Mouse (Mus musculus) spleen, postnatal 4 days (tissue): Measurements from ENCODE around the gene Bace2.

ENCODE experiments used
- DNase-seq, 2 experiments: peaks; one replicate each; pipeline ENCODE4 v3.0.0; 2022; ENCODE audit warnings: low spot score in 2 of 2

The Bace2 gene

DNA sequence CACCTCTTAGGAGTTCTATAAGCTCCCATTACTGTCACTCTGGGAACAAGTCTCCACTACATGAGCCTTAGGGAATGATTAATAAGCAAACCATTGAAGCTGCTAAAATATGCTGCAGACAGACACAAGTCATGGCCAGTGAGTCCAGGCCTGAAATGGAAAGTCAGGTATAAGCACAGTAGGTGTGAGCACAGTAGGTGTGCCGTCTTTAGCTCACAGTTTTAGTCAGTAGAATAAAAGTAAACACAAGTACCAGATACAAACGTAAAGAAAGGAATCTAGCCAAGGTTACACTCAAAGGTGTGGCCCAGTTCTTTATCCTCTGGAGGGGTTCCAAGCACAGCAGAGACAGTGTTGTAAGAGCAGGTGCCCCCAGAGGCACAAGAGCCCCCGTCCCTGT, 110.9 kb downstream of the Bace2 start:
- no peak for DNase-seq

DNA sequence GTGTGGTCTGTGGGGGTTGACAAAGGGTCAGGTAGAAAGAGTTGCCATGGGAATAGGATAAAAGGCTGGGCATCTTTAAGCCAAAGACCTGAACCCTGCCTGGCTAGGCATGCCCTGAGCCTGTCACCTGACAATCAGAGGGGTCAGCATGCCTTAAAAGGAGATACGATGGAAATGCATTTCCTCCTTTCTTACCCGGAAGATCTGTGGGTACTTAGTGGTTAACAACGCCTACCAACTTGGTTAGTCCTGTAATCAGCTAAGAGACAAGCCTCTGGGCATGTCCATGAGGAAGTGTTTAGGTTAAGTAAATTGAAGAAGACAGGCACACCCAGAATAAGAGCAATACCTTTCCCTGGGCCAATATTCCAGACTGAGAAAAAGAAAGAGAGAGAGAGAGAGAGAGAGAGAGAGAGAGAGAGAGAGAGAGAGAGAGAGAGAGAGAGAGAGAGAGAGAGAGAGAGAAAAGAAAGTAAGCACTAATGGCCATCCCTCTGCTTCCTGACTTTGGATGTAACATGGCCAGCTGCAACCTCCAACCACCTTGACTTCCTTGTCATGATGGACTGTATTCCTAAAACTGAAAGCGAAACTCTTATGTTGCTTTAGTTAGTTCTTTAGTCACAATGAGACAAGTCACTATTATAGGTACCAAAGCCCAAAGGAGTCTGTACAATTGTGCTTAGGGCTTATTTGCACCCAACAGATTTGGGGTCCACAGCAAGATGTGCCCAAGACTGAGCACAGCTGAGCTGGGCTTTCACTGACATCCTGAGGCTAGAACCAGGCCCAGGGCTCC, 111.7 kb downstream of the Bace2 start:
- DNase-seq: no peak

DNA sequence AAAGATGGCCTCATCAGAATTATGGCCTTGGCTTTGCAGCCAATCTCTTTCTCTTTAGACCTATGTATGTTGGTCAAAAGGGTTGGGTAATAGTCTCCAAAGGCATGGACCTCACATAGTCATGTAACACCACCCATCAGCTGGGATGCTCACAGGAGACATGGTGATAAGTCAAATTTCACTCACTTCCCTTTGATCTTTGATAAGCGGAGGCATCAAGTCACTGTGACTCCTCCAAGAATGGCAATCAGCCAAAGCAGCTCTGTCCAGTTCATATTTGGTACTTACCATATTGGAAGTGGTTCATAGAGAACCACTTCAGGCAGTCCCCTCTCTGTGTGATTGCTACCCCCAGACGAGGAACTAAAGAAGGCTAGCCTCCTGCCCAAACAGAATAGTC, 118.1 kb downstream of the Bace2 start:
- no peak for DNase-seq

DNA sequence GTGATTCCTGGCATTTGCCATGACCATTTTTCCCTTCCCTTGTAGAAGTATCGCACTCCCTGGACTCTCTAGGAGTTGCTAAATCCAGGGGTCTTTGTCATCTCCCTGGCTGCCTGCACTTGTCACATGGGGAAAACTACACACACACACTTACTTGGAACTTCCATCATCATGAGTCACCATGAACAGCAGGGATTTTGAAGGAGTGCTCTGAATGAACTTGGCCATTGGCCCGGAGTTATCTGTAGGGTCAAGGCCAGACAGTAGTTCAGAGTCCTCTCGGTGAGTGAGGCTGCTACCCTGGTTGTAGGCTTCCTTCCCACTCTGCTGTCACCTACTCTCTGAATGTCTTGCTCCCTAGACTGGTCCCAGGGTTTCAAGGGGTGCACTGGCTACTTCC, 119.0 kb downstream of the Bace2 start:
- DNase-seq: no peak

DNA sequence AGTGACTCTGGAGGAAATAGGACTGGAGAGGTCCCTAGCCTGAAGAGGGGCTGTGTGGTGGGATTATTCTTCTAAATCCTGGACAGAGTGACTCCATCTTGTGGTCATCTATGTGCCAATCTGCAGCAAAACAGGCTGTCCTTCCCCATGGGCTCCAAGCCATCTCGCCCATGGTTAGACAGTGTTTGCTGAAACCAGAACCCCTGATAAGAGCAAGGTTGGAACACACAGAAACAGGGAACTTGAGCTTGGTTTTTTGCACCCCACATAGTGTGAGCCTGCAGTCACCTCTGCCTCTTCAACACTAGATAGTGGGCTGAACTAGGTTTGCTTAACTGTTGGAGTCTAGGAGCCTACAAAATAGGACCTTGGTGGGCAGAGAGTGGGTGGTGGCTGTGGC, 120.0 kb downstream of the Bace2 start:
- DNase-seq: no peak

DNA sequence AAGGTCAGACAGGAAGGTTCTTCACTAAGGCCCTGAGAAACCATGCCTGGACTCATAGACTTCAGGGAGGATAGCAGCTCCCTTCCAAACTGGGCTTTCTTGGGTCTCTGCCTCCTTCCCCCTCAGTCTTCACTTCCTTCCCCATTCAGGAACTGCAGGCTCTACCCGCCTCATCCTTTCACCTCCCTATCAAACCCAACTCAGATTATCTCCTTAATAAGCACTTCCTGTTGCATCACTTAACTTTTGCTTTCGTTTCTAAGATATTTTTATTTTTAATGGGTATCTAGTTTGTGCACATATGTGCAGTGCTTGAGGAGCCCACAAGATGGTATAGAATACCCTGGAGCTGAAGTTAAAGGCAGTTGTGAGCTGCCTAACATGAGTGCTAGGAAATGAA, 122.1 kb downstream of the Bace2 start:
- DNase-seq: no peak

DNA sequence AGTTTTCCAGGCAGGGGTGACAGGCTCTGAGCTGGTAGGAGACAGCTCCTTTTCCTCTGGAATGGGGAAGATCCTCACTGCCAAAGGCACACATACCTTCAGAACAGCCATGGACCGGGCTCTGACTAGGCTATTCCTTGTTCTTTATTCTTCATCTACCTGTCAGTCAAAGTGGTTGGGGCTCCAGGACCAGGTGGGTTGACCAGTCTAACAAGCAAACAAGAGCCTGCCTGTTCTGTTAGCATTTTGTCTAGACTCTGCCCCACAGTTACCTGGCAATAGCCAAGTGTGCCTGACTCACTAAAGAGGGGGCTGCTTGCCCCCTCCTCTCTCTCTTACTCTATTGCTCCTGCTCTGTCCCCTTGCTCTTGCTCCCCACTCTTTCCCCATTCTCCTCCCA, 135.8 kb downstream of the Bace2 start:
- DNase-seq: no peak
